Mouse (Mus musculus) lung, embryonic 16.5 days (tissue): ENCODE results near the gene Dnah14. TPM values are rescaled to one million over a fixed set of nuclear protein-coding genes. Genes with fewer than 3 reads are reported as not detected.
A peak's percentile ranks its signal among the peaks of the same experiment; 100 is the strongest.

Experiments used
- ATAC-seq: fragments of 200-750 bp; cut with Nextera tagmentation; 2 replicates; pipeline ENCODE4 v1.8.0; 2017; ENCODE audit warnings: low read depth, mild to moderate bottlenecking, moderate library complexity
- H3K27ac ChIP-seq: fragments of 300-500 bp; sonication (generic); 2 replicates; pipeline ENCODE4 v1.5.1; 2014; ENCODE audit warnings: mild to moderate bottlenecking, control low read depth, low read length
- H3K27me3 ChIP-seq: fragments of 300-500 bp; sonication (generic); 2 replicates; pipeline ENCODE4 v1.6.1; 2014; ENCODE audit warnings: low read depth, low read length, mixed read lengths; ENCODE audit not compliant: control insufficient read depth, insufficient read depth
- H3K36me3 ChIP-seq: fragments of 300-500 bp; sonication (generic); 2 replicates; pipeline ENCODE4 v1.6.1; 2014; ENCODE audit warnings: low read length; ENCODE audit not compliant: control insufficient read depth, insufficient read depth
- H3K4me1 ChIP-seq: fragments of 300-500 bp; sonication (generic); replicated peaks from 2 replicates; pipeline ENCODE4 v1.6.1; 2014; ENCODE audit warnings: low read length, mixed read lengths; ENCODE audit not compliant: control insufficient read depth, insufficient read depth
- H3K4me2 ChIP-seq: fragments of 300-500 bp; sonication (generic); 2 replicates; pipeline ENCODE4 v1.6.1; 2014; ENCODE audit warnings: low read depth, low read length, control low read depth
- H3K4me3 ChIP-seq: fragments of 300-500 bp; sonication (generic); 2 replicates; pipeline ENCODE4 v1.5.1; 2014; ENCODE audit warnings: mild to moderate bottlenecking, low read length, control low read depth
- H3K9ac ChIP-seq: fragments of 300-500 bp; sonication (generic); 2 replicates; pipeline ENCODE4 v1.6.1; 2014; ENCODE audit warnings: low read length, control low read depth
- H3K9me3 ChIP-seq: fragments of 300-500 bp; sonication (generic); 2 replicates; pipeline ENCODE4 v1.6.1; 2016; ENCODE audit warnings: low read length; ENCODE audit not compliant: control insufficient read depth
- WGBS: fragments of 180-500 bp; shearing (Covaris S2); extraction: QIAGEN DNeasy Blood & Tissue Kit; methylation state at CpG from one replicate; pipeline ENCODE4 v1.1.7; 2014; 5-methylcytosine and 5-hydroxymethylcytosine counted together
- polyA plus RNA-seq: library from polyadenylated mRNA; unstranded; fragments of >200 nt; fragmentation: Nextera tagmentation; extraction: Ambion mirVana; gene quantifications from 2 replicates; pipeline ENCODE4 v1.2.1, GENCODE M21; 2015

Gene Dnah14
- polyA plus RNA-seq, 1 experiment from 2014 or later = 1.7 TPM

GRCm38 (mm10) chr1:181589116-181589515 is 12.8 kb downstream of the Dnah14 start:
- Histone ChIP-seq H3K27me3 (no peaks in the 10 kb centered on the region), H3K4me3 (no peak overlapping the region), H3K27ac (no peak overlapping the region), H3K9ac (no peak overlapping the region), H3K9me3 (no peaks in the 10 kb centered on the region), H3K4me2 (no peak overlapping the region), H3K4me1 (no peaks in the 10 kb centered on the region), H3K36me3 (no peaks in the 10 kb centered on the region)
- ATAC-seq = no peak
- WGBS = 69% methylated on average over 6 of the region's 6 CpGs

GRCm38 (mm10) chr1:181599376-181599775 is 23.0 kb downstream of the Dnah14 start:
- Histone ChIP-seq H3K9me3 (no peaks in the 10 kb centered on the region), H3K36me3 (no peaks in the 10 kb centered on the region), H3K27me3 (no peaks in the 10 kb centered on the region), H3K4me2 (no peak overlapping the region), H3K4me3 (no peak overlapping the region), H3K27ac (no peak overlapping the region), H3K4me1 (no peaks in the 10 kb centered on the region), H3K9ac (no peak overlapping the region)
- ATAC-seq = no peak
- 37% methylated on average over 4 of the region's 4 CpGs for WGBS

GRCm38 (mm10) chr1:181611118-181611517 is 34.8 kb downstream of the Dnah14 start:
- H3K4me3 ChIP-seq = no peak overlapping the region
- 34% methylated on average over 3 of the region's 3 CpGs for WGBS
- H3K27ac ChIP-seq = no peak overlapping the region
- H3K9ac ChIP-seq = no peak overlapping the region
- H3K4me1 ChIP-seq = peaks cover 3% of the 10 kb centered on the region; the same call in 1 of the 2 replicates
- H3K4me2 ChIP-seq = no peak overlapping the region
- ATAC-seq = peak; percentile 17; the same call in 1 of the 2 replicates
- H3K27me3 ChIP-seq = no peaks in the 10 kb centered on the region
- H3K36me3 ChIP-seq = no peaks in the 10 kb centered on the region
- no peaks in the 10 kb centered on the region for H3K9me3 ChIP-seq

GRCm38 (mm10) chr1:181615866-181616491 is 39.6 kb downstream of the Dnah14 start:
- H3K4me2 ChIP-seq = peak overlapping the region; percentile 26; the same call in 1 of the 2 replicates
- H3K4me3 ChIP-seq = peak overlapping the region; percentile 20; the same call in 1 of the 2 replicates
- H3K27me3 ChIP-seq = no peaks in the 10 kb centered on the region
- 35% methylated on average over 11 of the region's 11 CpGs for WGBS
- 0 out of 2 replicates have a peak overlapping the region, but pooled peaks have one; percentile 22 for H3K27ac ChIP-seq
- H3K36me3 ChIP-seq = no peaks in the 10 kb centered on the region
- no peak overlapping the region for H3K9ac ChIP-seq
- no peaks in the 10 kb centered on the region for H3K9me3 ChIP-seq
- H3K4me1 ChIP-seq = peaks cover 2% of the 10 kb centered on the region; the same call in 1 of the 2 replicates
- peak; percentile 78 for ATAC-seq

- Histone ChIP-seq H3K4me1 (no peaks in the 10 kb centered on the region), H3K27ac (no peak overlapping the region), H3K4me2 (no peak overlapping the region), H3K4me3 (no peak overlapping the region), H3K27me3 (no peaks in the 10 kb centered on the region), H3K9me3 (no peaks in the 10 kb centered on the region), H3K36me3 (no peaks in the 10 kb centered on the region), H3K9ac (no peak overlapping the region)
- WGBS = 46% methylated on average over 5 of the region's 5 CpGs
- no peak for ATAC-seq
Observed at GRCm38 (mm10) chr1:181617332-181617731, 41.0 kb downstream of the Dnah14 start.

GRCm38 (mm10) chr1:181623149-181623680 is 46.9 kb downstream of the Dnah14 start:
- 48% methylated on average over 6 of the region's 6 CpGs for WGBS
- Histone ChIP-seq H3K4me2 (no peak overlapping the region), H3K9me3 (no peaks in the 10 kb centered on the region), H3K4me1 (0 out of 2 replicates have a peak, but pooled peaks cover 4% of the 10 kb centered on the region), H3K27ac (no peak overlapping the region), H3K9ac (no peak overlapping the region), H3K4me3 (no peak overlapping the region), H3K27me3 (no peaks in the 10 kb centered on the region), H3K36me3 (no peaks in the 10 kb centered on the region)
- no peak for ATAC-seq

GRCm38 (mm10) chr1:181624876-181625275 is 48.5 kb downstream of the Dnah14 start:
- Histone ChIP-seq H3K27ac (no peak overlapping the region), H3K9me3 (no peaks in the 10 kb centered on the region), H3K4me1 (0 out of 2 replicates have a peak, but pooled peaks cover 4% of the 10 kb centered on the region), H3K4me3 (no peak overlapping the region), H3K36me3 (no peaks in the 10 kb centered on the region), H3K9ac (no peak overlapping the region), H3K27me3 (no peaks in the 10 kb centered on the region), H3K4me2 (no peak overlapping the region)
- ATAC-seq = no peak
- 82% methylated on average over 8 of the region's 8 CpGs for WGBS

- whole genome bisulfite sequencing = 54% methylated on average over 6 of the region's 6 CpGs
- H3K9me3 ChIP-seq = no peaks in the 10 kb centered on the region
- no peak overlapping the region for H3K27ac ChIP-seq
- no peaks in the 10 kb centered on the region for H3K36me3 ChIP-seq
- ATAC-seq = no peak
- no peaks in the 10 kb centered on the region for H3K27me3 ChIP-seq
- H3K4me1 ChIP-seq = 0 out of 2 replicates have a peak, but pooled peaks cover 4% of the 10 kb centered on the region
- no peak overlapping the region for H3K4me2 ChIP-seq
- H3K9ac ChIP-seq = no peak overlapping the region
- H3K4me3 ChIP-seq = no peak overlapping the region
Observed at GRCm38 (mm10) chr1:181628276-181628675, 51.9 kb downstream of the Dnah14 start.

GRCm38 (mm10) chr1:181631371-181631770 is 55.0 kb downstream of the Dnah14 start:
- WGBS = 69% methylated on average over 4 of the region's 4 CpGs
- no peak overlapping the region for H3K4me3 ChIP-seq
- ATAC-seq = no peak

More at GRCm38 (mm10) chr1:181631371-181631770, 55.0 kb downstream of the Dnah14 start:
- H3K4me1 ChIP-seq = no peaks in the 10 kb centered on the region
- H3K4me2 ChIP-seq = no peak overlapping the region
- H3K27me3 ChIP-seq = no peaks in the 10 kb centered on the region
- H3K36me3 ChIP-seq = no peaks in the 10 kb centered on the region
- no peak overlapping the region for H3K27ac ChIP-seq
- no peaks in the 10 kb centered on the region for H3K9me3 ChIP-seq
- H3K9ac ChIP-seq = no peak overlapping the region
